Comparison of ENCODE assay signal across 24 mouse cellular contexts in genomic region chr17:26643993-26644392, GRCm38 (mm10). TPM values are rescaled to one million over a fixed set of nuclear protein-coding genes. Genes with fewer than 3 reads are reported as not detected.
DNase-seq lines count a peak whose midpoint lies in the region; ATAC-seq lines count a peak whose summit lies in the region.
"Had no signal": no experiment of that assay in that cellular context is flagged by ENCODE, and none has a peak within 500 bp of the region (broad histone marks: within the 10 kb centered on the region; RNA-seq: fewer than 3 reads in every experiment).

No protein-coding gene starts in this region.

- peaks cover 86% of the 10 kb centered on the region for H3K36me3 ChIP-seq in heart, embryonic 10.5 days
- peaks cover 98% of the 10 kb centered on the region for H3K36me3 ChIP-seq in neural tube, embryonic 13.5 days
- peaks cover 83% of the 10 kb centered on the region for H3K36me3 ChIP-seq in neural tube, embryonic 15.5 days
- peaks cover 34% of the 10 kb centered on the region for H3K36me3 ChIP-seq in midbrain, embryonic 11.5 days (ENCODE audit: control insufficient read depth, insufficient read depth, low read length)

- WGBS in heart, embryonic 10.5 days = 98% methylated on average over 2 of the region's 2 CpGs
- WGBS in neural tube, embryonic 13.5 days = 91% methylated on average over 2 of the region's 2 CpGs
- WGBS in neural tube, embryonic 15.5 days = 88% methylated on average over 2 of the region's 2 CpGs
- 100% methylated on average over 2 of the region's 2 CpGs for WGBS in midbrain, embryonic 11.5 days

- H3K9ac ChIP-seq in neural tube, embryonic 13.5 days = no peak overlapping the region
- H3K9ac ChIP-seq in neural tube, embryonic 15.5 days (replicated peaks) = no peak overlapping the region
- H3K9ac ChIP-seq in midbrain, embryonic 11.5 days (ENCODE audit: low read length) = no peak overlapping the region
- H3K9ac ChIP-seq: embryonic facial prominence, embryonic 13.5 days; intestine, embryonic 15.5 days; liver, embryonic 15.5 days; lung, embryonic 15.5 days had no signal

- intact Hi-C loops in heart, postnatal 25 days (cut with DNase I) = loop anchor here (5.0 kb wide), 1 partner anchor 332 kb away; no protein-coding TSS in a partner anchor

- no peaks in the 10 kb centered on the region for H3K27me3 ChIP-seq in heart, embryonic 10.5 days (ENCODE audit: insufficient read depth, poor library complexity, severe bottlenecking)
- H3K27me3 ChIP-seq in neural tube, embryonic 13.5 days = no peaks in the 10 kb centered on the region
- H3K27me3 ChIP-seq in neural tube, embryonic 15.5 days (replicated peaks) = no peaks in the 10 kb centered on the region
- H3K27me3 ChIP-seq in midbrain, embryonic 11.5 days (ENCODE audit: control insufficient read depth, insufficient read depth, low read length) = no peaks in the 10 kb centered on the region
- H3K27me3 ChIP-seq: embryonic facial prominence, embryonic 13.5 days; intestine, embryonic 15.5 days; liver, embryonic 15.5 days; lung, embryonic 15.5 days had no signal

- no peak for DNase-seq in heart, embryonic 10.5 days (ENCODE audit: low spot score)
- DNase-seq in heart, postnatal 25 days (ENCODE audit: low spot score) = no peak
- DNase-seq in midbrain, embryonic 11.5 days (ENCODE audit: low spot score, missing footprints) = peak; percentile 79
- DNase-seq in lung, postnatal 14 days = no peak
- DNase-seq: adrenal gland, adult 8-10 months; B cell, adult 2 months; cerebellum, adult 11-12 months; kidney, postnatal 36 days; layer of hippocampus, adult 9-11 months; liver; lung, postnatal 4 days; right cerebral cortex, postnatal 14 days; thymus, adult 2 months; thymus, postnatal 4 days had no signal

- H3K4me1 ChIP-seq in heart, embryonic 10.5 days = peaks cover 43% of the 10 kb centered on the region
- peaks cover 13% of the 10 kb centered on the region for H3K4me1 ChIP-seq in neural tube, embryonic 13.5 days (replicated peaks)
- H3K4me1 ChIP-seq in neural tube, embryonic 15.5 days = peaks cover 9% of the 10 kb centered on the region
- H3K4me1 ChIP-seq in midbrain, embryonic 11.5 days (ENCODE audit: control insufficient read depth, insufficient read depth, low read length) = peaks cover 8% of the 10 kb centered on the region
- H3K4me1 ChIP-seq: intestine, embryonic 15.5 days; limb, embryonic 10.5 days; lung, embryonic 15.5 days had no signal

- no peak overlapping the region for H3K4me3 ChIP-seq in heart, embryonic 10.5 days
- no peak overlapping the region for H3K4me3 ChIP-seq in neural tube, embryonic 13.5 days
- H3K4me3 ChIP-seq in neural tube, embryonic 15.5 days (replicated peaks) = no peak overlapping the region
- H3K4me3 ChIP-seq in midbrain, embryonic 11.5 days (ENCODE audit: low read depth, low read length) = no peak overlapping the region
- H3K4me3 ChIP-seq: embryonic facial prominence, embryonic 13.5 days; intestine, embryonic 15.5 days; limb, embryonic 10.5 days; liver, embryonic 15.5 days; lung, embryonic 15.5 days; myocyte had no signal

- no peak for ATAC-seq in neural tube, embryonic 13.5 days (ENCODE audit: low read depth)
- no peak for ATAC-seq in neural tube, embryonic 15.5 days (ENCODE audit: low FRiP score)
- ATAC-seq in midbrain, embryonic 11.5 days (ENCODE audit: low FRiP score) = peak; percentile 52; the same call in 1 of the 2 replicates
- ATAC-seq in CD4-positive, CD25-positive, alpha-beta regulatory T cell, adult 4 months = no peak
- ATAC-seq: intestine, embryonic 15.5 days had no signal

- 0 out of 2 replicates have a peak overlapping the region, but pooled peaks have one; percentile 30 for H3K27ac ChIP-seq in heart, embryonic 10.5 days
- peak overlapping the region; percentile 62; the same call in 1 of the 2 replicates for H3K27ac ChIP-seq in neural tube, embryonic 13.5 days (replicated peaks)
- no peak overlapping the region for H3K27ac ChIP-seq in neural tube, embryonic 15.5 days (replicated peaks)
- peak overlapping the region; percentile 54 for H3K27ac ChIP-seq in midbrain, embryonic 11.5 days (ENCODE audit: low read depth, low read length)
- H3K27ac ChIP-seq: embryonic facial prominence, embryonic 13.5 days; intestine, embryonic 15.5 days; limb, embryonic 10.5 days; liver, embryonic 15.5 days; lung, embryonic 15.5 days; stomach, postnatal 0 days had no signal

- no peaks in the 10 kb centered on the region for H3K9me3 ChIP-seq in heart, embryonic 10.5 days
- no peaks in the 10 kb centered on the region for H3K9me3 ChIP-seq in neural tube, embryonic 13.5 days
- H3K9me3 ChIP-seq in neural tube, embryonic 15.5 days (replicated peaks) = no peaks in the 10 kb centered on the region
- H3K9me3 ChIP-seq in midbrain, embryonic 11.5 days (ENCODE audit: control insufficient read depth, low read length) = no peaks in the 10 kb centered on the region
- H3K9me3 ChIP-seq: embryonic facial prominence, embryonic 13.5 days; intestine, embryonic 15.5 days; limb, embryonic 10.5 days; liver, embryonic 15.5 days; lung, embryonic 15.5 days had no signal

- H3K4me2 ChIP-seq in neural tube, embryonic 13.5 days = no peak overlapping the region
- no peak overlapping the region for H3K4me2 ChIP-seq in neural tube, embryonic 15.5 days
- no peak overlapping the region for H3K4me2 ChIP-seq in midbrain, embryonic 11.5 days
- H3K4me2 ChIP-seq: embryonic facial prominence, embryonic 13.5 days; intestine, embryonic 15.5 days; liver, embryonic 15.5 days; lung, embryonic 15.5 days had no signal

RNA-seq across cellular contexts. Expression of gene Atp6v0e, which starts 19.0 kb away (rescaled TPM):
- polyA plus RNA-seq in heart, embryonic 10.5 days (2016; fragmentation: Nextera tagmentation; extraction: Ambion mirVana) = 189 and 213 TPM in 2 replicates
- total RNA-seq in heart, postnatal 25 days (2021) = 10 to 100 TPM; 64.5 to 66.4 TPM
- 126 and 130 TPM in 2 replicates for polyA plus RNA-seq in neural tube, embryonic 13.5 days (2015; fragmentation: Nextera tagmentation; extraction: Ambion mirVana)
- polyA plus RNA-seq in neural tube, embryonic 15.5 days (2015; fragmentation: Nextera tagmentation; extraction: Ambion mirVana) = 85.8 and 114 TPM in 2 replicates
- 104 and 110 TPM in 2 replicates for polyA plus RNA-seq in midbrain, embryonic 11.5 days (2014; fragmentation: Nextera tagmentation; extraction: Ambion mirVana)
- polyA plus RNA-seq in CD4-positive, CD25-positive, alpha-beta regulatory T cell, adult 4 months (2017; shearing (Covaris generic)) = 100 to 1,000 TPM; 354 to 386 TPM
